Mouse (Mus musculus) cortical plate, adult 2 months (tissue): ENCODE data around the gene Tmco3. TPM values are rescaled to one million over a fixed set of nuclear protein-coding genes. Genes with fewer than 3 reads are reported as not detected.

Experiments used
- H3K27ac ChIP-seq: fragments of 200-500 bp; 2 replicates; pipeline ENCODE4 v1.5.1; 2012; ENCODE audit warnings: low read length, control low read depth, inconsistent platforms; ENCODE audit not compliant: insufficient read depth
- H3K4me1 ChIP-seq: fragments of 200-500 bp; 2 replicates; pipeline ENCODE4 v1.6.1; 2011; ENCODE audit warnings: low read length; ENCODE audit not compliant: control insufficient read depth, insufficient read depth
- H3K4me3 ChIP-seq: fragments of 200-500 bp; 2 replicates; pipeline ENCODE4 v1.5.1; 2011; ENCODE audit warnings: mild to moderate bottlenecking, low read length, control low read depth; ENCODE audit not compliant: insufficient read depth
- CTCF ChIP-seq: fragments of 200-500 bp; IDR thresholded peaks from 2 replicates; pipeline ENCODE4 v1.5.1; 2011; ENCODE audit warnings: mild to moderate bottlenecking, control low read depth, low read length; ENCODE audit not compliant: insufficient read depth; ENCODE audit errors: extremely low read depth
- POLR2A ChIP-seq: fragments of 200-500 bp; IDR thresholded peaks from 2 replicates; pipeline ENCODE4 v1.6.1; 2011; ENCODE audit warnings: mild to moderate bottlenecking, low read length, control low read depth; ENCODE audit not compliant: insufficient read depth; ENCODE audit errors: extremely low read depth
- polyA plus RNA-seq: library from polyadenylated mRNA; depleted of rRNA; stranded (reverse); fragments of >200 nt; gene quantifications from 2 replicates; pipeline ENCODE4 v1.2.3, GENCODE M21; 2012

The Tmco3 gene
- polyA plus RNA-seq, 1 experiment, result 43.3 TPM

DNA sequence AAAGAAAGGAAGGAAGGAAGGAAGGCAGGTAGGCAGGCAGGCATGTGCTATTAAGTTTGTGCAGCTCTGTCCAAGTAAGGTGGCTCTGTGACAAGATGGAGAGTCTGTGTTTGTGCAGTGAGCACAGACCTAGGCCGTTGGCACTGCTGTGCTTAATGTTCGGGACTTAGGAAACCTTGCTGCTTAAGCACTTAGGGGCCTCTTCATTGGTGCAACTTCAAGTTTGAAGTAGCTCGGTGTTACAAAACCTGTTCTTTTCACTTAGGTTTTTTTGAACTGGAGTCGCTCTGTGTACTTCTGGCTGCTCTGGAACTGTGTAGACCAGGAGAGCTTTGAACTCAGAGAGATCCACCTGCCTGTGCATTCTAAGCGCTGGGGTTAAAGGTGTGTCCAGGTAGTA is 15.2 kb upstream of the Tmco3 start:
- Histone ChIP-seq H3K4me1 (no peaks in the 10 kb centered on the region), H3K4me3 (no peak overlapping the region), H3K27ac (no peak overlapping the region)
- TF ChIP-seq POLR2A (no peak), CTCF (no peak)

DNA sequence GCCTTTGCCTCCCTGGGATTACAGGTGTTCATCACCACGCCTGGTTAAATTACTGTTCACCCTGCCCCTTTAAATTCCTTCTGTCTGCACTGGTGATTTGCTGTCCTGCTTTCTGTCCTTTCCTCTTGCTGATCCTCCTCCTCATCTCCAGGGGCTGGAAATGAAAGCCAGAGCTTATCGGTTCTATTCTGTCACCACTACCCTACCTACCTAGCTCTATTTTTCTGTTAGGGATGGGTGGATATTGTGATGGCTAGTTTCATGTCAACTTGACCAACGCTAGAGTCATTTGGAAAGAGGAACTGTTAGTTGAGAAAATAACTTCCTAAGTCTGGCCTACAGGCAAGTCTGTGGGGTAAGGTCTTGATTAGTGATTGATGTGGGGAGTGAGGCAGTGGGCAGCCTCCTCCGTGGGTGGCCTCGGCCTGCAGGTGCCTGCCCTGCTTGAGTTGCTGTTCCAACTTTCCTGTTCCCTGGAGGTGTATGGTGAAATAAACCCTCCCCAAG is 11.0 kb upstream of the Tmco3 start:
- Histone ChIP-seq H3K27ac (no peak overlapping the region), H3K4me1 (no peaks in the 10 kb centered on the region), H3K4me3 (no peak overlapping the region)
- TF ChIP-seq POLR2A (no peak), CTCF (no peak)

DNA sequence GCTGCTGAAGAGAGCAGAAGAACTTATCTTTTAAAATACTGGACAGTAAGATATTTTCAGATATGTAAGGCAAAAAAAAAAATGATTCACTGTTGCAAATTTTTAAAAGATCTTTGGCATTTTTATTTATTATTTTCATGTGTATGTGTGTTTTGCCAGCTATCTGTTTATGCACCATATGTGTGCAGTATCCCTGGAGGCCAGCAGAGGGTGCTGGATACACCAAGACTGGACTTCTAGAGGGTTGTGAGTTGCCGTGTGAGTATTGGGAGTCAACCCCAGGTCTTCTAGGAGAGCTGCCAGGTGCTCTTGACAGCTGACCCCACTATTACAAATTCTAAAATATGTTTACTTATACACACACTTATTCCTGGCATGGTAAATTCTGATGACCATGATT is 4.8 kb upstream of the Tmco3 start:
- TF ChIP-seq CTCF (no peak), POLR2A (no peak)
- Histone ChIP-seq H3K4me3 (no peak overlapping the region), H3K27ac (no peak overlapping the region), H3K4me1 (peaks cover 2% of the 10 kb centered on the region; the same call in 1 of the 2 replicates)

DNA sequence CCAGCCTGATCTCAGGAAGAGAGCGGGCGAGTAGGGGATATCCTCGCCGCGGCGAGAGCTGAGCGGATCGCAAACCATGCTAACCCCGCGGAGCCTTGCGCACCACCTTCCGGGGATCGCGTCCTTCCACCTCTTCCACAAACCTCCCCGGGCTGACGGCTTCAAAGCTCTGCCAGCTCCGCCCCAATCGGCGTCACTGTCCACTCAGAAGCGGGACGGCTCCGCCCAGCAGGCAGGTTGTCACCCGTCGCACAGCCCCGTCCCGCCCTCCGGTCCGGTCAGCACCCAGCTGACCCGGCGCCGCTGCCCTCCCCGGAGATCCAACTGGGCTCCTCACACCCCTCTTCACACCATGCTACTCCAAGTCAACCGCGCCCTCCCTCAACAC is 692 bp upstream of the Tmco3 start:
- H3K4me1 ChIP-seq, result peaks cover 2% of the 10 kb centered on the region; the same call in 1 of the 2 replicates
- H3K4me3 ChIP-seq, result peak overlapping the region; percentile 76
- peak overlapping the region; percentile 99 for H3K27ac ChIP-seq
- TF ChIP-seq POLR2A (peak; percentile 67), CTCF (no peak)

DNA sequence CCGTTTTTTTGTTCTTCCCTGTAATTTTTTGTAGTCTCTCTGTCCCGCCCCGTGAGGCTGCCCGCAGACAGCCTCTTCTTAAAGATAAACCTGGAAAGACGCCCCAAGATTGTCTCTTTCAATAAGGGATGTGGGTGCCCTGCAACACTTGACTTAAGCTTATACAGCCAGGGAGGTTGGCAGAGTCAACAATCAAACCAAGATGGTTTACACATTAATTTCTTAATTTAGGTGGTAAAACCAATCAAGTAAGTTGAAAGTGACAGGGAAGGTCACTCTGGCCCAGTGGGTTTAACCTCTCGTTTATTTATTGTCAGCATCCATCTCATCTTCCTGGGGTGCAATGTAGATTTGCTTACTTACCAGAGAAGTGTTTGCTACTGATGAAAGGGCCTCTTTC is 656 bp downstream of the Tmco3 start:
- H3K4me3 ChIP-seq, result peak overlapping the region; percentile 76
- peaks cover 2% of the 10 kb centered on the region; the same call in 1 of the 2 replicates for H3K4me1 ChIP-seq
- no peak for TF ChIP-seq CTCF
- TF ChIP-seq POLR2A, result no peak
- no peak overlapping the region for H3K27ac ChIP-seq

DNA sequence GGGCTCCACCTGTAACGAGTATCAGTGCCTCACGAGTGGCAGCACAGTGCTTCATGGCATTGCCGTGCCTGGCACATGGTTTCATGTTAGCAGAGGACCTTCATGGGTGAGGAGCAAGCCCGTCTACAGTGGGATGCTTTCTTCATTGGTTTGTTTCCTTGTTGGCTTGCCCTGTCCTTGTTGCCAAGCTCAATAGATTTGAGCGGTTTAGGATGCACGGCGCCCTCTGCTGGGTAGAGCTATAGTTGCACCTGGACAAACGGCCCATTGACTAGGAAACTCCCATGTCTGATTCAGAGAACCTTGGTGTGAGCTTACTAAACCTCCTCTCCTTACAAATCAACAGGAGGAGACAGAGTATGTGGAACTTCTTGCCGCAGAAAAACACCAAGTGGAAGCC is 4.4 kb downstream of the Tmco3 start:
- TF ChIP-seq CTCF (peak; percentile 84), POLR2A (no peak)
- no peak overlapping the region for H3K4me3 ChIP-seq
- no peaks in the 10 kb centered on the region for H3K4me1 ChIP-seq
- no peak overlapping the region for H3K27ac ChIP-seq

DNA sequence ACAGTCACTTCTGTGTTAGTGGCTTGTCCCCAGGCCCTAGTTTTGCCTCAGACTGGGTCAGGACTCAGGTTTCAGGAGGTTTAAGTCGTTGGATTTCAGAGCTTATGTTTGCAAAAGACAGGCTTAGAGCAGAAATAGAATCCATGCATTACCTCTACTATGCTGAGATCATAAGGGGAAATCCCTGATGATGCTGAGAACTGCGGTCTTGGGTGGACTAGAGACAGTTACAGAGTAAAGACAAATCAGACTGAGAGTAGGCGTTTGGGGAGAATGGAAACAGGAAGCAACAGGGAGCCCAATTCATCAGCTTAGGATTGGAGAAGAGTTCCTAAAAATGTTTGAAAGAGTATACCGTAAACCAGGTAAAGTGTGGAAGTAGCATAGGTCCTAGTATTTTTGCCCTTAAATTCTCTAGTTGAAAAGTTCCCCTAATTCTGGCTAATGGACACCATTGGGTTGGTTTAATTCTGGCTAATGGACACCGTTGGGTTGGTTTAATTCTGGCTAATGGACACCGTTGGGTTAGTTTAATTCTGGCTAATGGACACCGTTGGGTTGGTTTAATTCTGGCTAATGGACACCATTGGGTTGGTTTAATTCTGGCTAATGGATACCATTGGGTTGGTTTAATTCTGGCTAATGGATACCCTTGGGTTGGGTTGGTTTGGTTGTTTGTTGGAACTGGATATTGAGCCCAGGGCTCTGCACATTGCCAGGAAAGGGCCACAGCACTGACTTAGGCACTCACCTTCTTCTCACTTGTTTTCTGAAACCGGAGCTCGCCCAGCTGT is 5.9 kb downstream of the Tmco3 start:
- H3K27ac ChIP-seq, result no peak overlapping the region
- H3K4me1 ChIP-seq, result no peaks in the 10 kb centered on the region

DNA sequence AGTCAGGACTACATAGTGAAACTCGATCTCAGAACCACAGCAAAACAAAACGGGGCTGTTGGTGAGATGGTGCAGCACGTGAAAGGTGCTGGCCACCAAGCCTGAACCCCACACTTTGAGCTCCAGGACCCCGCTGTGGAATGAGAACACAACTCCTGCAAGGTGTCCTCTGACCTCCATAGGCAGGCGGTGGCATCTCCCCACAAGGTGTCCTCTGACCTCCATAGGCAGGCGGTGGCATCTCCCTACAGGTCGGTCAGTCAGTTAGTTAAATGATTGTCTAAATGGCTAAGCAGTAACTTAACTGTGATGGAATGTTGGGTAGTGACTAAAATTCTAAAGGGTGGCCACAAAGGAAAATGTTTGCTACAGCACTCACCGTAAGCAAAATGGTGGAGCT is 11.6 kb downstream of the Tmco3 start:
- Histone ChIP-seq H3K4me3 (no peak overlapping the region), H3K27ac (no peak overlapping the region), H3K4me1 (no peaks in the 10 kb centered on the region)
- TF ChIP-seq POLR2A (no peak), CTCF (no peak)

More for the DNA sequence above, 5.9 kb downstream of the Tmco3 start:
- no peak overlapping the region for H3K4me3 ChIP-seq
- TF ChIP-seq POLR2A (no peak), CTCF (no peak)

DNA sequence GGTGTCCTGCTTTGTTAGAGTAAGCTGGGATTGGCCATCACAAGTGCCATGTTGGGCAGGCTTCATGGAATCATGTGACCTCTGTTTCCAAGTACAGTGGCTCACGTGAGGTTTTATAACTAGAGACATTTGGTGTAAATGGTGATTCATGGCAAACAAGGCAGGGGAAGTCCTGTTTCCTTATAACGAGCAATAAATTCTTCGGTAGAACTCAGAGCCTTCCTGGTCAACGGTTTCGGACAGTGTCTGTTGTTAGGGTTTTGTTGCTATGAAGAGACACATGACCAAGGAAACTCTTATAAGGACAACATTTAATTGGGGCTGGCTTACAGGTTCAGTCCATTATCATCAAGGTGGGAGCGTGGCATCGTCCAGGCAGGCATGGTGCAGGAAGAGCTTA is 13.0 kb downstream of the Tmco3 start:
- TF ChIP-seq CTCF (no peak), POLR2A (no peak)
- no peak overlapping the region for H3K4me3 ChIP-seq
- no peak overlapping the region for H3K27ac ChIP-seq
- H3K4me1 ChIP-seq, result peaks cover 2% of the 10 kb centered on the region; the same call in 1 of the 2 replicates

DNA sequence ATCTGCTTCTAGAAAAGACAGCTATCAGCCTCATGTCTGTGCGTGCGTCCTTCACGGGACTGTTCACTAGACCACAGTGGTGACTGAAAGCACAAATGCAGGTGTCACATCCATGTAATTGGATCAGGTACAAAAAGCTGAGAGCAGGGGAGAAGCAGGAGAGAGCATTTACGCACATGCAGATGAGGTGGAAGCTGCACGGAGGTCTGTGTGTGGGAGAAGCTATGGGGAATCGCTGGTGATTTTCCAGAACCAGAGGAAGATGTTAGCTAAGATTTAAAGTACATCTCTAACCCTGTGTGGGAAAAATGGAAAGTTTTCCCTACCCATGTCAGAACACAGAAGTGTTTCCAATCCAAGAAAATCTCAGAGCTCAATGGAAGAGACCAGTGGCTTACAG is 17.5 kb downstream of the Tmco3 start:
- H3K27ac ChIP-seq, result 0 out of 2 replicates have a peak overlapping the region, but pooled peaks have one; percentile 0

More for the DNA sequence above, 17.5 kb downstream of the Tmco3 start:
- H3K4me3 ChIP-seq, result no peak overlapping the region
- peaks cover 2% of the 10 kb centered on the region; the same call in 1 of the 2 replicates for H3K4me1 ChIP-seq
- TF ChIP-seq CTCF (no peak), POLR2A (no peak)
